Mouse (Mus musculus): ENCODE results near the gene Dcaf6. TPM values are rescaled to one million over a fixed set of nuclear protein-coding genes. Genes with fewer than 3 reads are reported as not detected.

Gene Dcaf6
- 13.9 and 15.2 TPM in 2 replicates for polyA plus RNA-seq (2015; fragmentation: Nextera tagmentation; extraction: Ambion mirVana)

DNA sequence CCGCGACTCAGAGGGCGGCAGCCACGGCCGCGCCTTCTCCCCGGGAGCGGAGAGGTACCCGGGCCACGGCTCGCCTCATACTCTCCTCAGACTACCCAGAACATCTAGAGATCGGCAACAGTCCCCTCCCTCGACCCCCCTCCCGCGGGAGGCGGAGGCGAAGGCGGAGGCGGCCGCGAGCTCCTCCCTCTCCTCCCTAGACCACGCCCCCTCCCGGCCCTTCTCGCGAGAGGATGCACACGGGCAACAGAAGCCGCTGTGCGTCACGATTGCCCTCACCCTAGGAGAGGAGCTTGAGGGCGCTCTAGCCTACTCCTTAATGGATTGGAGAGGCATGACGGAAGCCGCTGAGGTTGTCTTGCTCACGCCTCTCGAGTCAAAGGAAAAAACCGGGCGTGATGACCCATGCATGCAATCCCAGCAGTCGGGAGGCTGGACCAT is at the start of gene Dcaf6, which contains the start of gene Mpc2:
Gene Dcaf6 (minus strand): TSS at position 116 of the 441 bp plus-strand sequence.
Gene Mpc2 (plus strand): TSS at position 278 of the 441 bp plus-strand sequence.
- ATAC-seq (replicated peaks) = peak; percentile 96
- no peaks in the 10 kb centered on the region for H3K9me3 ChIP-seq
- whole genome bisulfite sequencing = 0% methylated on average over 33 of the region's 37 CpGs

GRCm38 (mm10) chr1:165506303-165506702 is 46.0 kb upstream of the Dcaf6 start:
- Histone ChIP-seq H3K27me3 (no peaks in the 10 kb centered on the region), H3K4me1 (no peaks in the 10 kb centered on the region), H3K9me3 (no peaks in the 10 kb centered on the region), H3K4me2 (replicated peaks) (no peak overlapping the region), H3K9ac (replicated peaks) (no peak overlapping the region), H3K4me3 (no peak overlapping the region), H3K27ac (replicated peaks) (no peak overlapping the region), H3K36me3 (no peaks in the 10 kb centered on the region)
- WGBS = 91% methylated on average over 6 of the region's 6 CpGs
- ATAC-seq (replicated peaks) = no peak

More for the DNA sequence above, at the start of gene Dcaf6, which contains the start of gene Mpc2:
- H3K27ac ChIP-seq (replicated peaks) = peak within 1 kb of the TSS; percentile 98
- H3K9ac ChIP-seq (replicated peaks) = peak within 1 kb of the TSS; percentile 74
- peaks cover 15% of the 10 kb centered on the region for H3K4me1 ChIP-seq
- H3K36me3 ChIP-seq = no peaks in the 10 kb centered on the region
- no peaks in the 10 kb centered on the region for H3K27me3 ChIP-seq
- H3K4me3 ChIP-seq = peak within 1 kb of the TSS; percentile 76
- H3K4me2 ChIP-seq (replicated peaks) = peak within 1 kb of the TSS; percentile 80

GRCm38 (mm10) chr1:165503307-165504024 is 43.2 kb upstream of the Dcaf6 start:
- H3K36me3 ChIP-seq = no peaks in the 10 kb centered on the region
- no peak overlapping the region for H3K4me3 ChIP-seq
- H3K27me3 ChIP-seq = no peaks in the 10 kb centered on the region
- no peaks in the 10 kb centered on the region for H3K4me1 ChIP-seq
- H3K27ac ChIP-seq (replicated peaks) = no peak overlapping the region
- no peaks in the 10 kb centered on the region for H3K9me3 ChIP-seq
- H3K9ac ChIP-seq (replicated peaks) = no peak overlapping the region
- WGBS = 73% methylated on average over 10 of the region's 10 CpGs
- no peak overlapping the region for H3K4me2 ChIP-seq (replicated peaks)
- no peak for ATAC-seq (replicated peaks)

GRCm38 (mm10) chr1:165498856-165499255 is 38.6 kb upstream of the Dcaf6 start:
- H3K36me3 ChIP-seq = no peaks in the 10 kb centered on the region
- WGBS = 16% methylated on average over 3 of the region's 3 CpGs
- no peak for ATAC-seq (replicated peaks)

GRCm38 (mm10) chr1:165489197-165489596 is 28.9 kb upstream of the Dcaf6 start:
- 0 out of 2 replicates have a peak, but pooled peaks cover 5% of the 10 kb centered on the region for H3K36me3 ChIP-seq
- H3K9ac ChIP-seq (replicated peaks) = no peak overlapping the region
- WGBS = 85% methylated on average over 4 of the region's 4 CpGs
- no peak for ATAC-seq (replicated peaks)
- no peaks in the 10 kb centered on the region for H3K27me3 ChIP-seq
- no peak overlapping the region for H3K27ac ChIP-seq (replicated peaks)
- H3K4me1 ChIP-seq = no peaks in the 10 kb centered on the region
- H3K4me2 ChIP-seq (replicated peaks) = no peak overlapping the region
- H3K9me3 ChIP-seq = no peaks in the 10 kb centered on the region
- no peak overlapping the region for H3K4me3 ChIP-seq

More at GRCm38 (mm10) chr1:165498856-165499255, 38.6 kb upstream of the Dcaf6 start:
- H3K4me1 ChIP-seq = no peaks in the 10 kb centered on the region
- no peak overlapping the region for H3K4me3 ChIP-seq
- no peak overlapping the region for H3K4me2 ChIP-seq (replicated peaks)
- H3K27ac ChIP-seq (replicated peaks) = no peak overlapping the region
- no peak overlapping the region for H3K9ac ChIP-seq (replicated peaks)
- no peaks in the 10 kb centered on the region for H3K27me3 ChIP-seq
- H3K9me3 ChIP-seq = no peaks in the 10 kb centered on the region

DNA sequence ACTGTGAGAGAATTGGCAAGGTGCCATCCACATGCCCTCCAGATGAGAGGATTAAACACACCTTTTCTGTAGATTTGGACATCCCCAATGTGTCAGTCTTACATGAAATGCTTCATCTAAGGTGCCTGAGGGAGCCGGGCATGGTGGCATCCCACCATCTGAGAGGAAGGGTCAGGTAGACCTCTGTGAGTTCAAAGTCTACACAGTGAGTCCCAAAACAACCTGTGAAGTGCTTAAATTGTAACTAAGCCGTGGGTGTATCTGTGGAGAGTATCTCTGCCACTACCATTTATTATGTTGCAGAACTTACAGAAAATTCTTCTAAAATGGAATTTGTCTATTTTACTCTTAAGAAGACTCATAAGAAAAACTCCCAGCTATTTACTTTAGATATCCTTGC is 25.8 kb upstream of the Dcaf6 start:
- 84% methylated on average over 2 of the region's 2 CpGs for WGBS
- H3K4me1 ChIP-seq = no peaks in the 10 kb centered on the region
- no peak for ATAC-seq (replicated peaks)
- no peaks in the 10 kb centered on the region for H3K27me3 ChIP-seq
- H3K9ac ChIP-seq (replicated peaks) = no peak overlapping the region
- no peak overlapping the region for H3K4me3 ChIP-seq
- H3K4me2 ChIP-seq (replicated peaks) = no peak overlapping the region
- H3K27ac ChIP-seq (replicated peaks) = no peak overlapping the region
- H3K36me3 ChIP-seq = peaks cover 10% of the 10 kb centered on the region; the same call in 1 of the 2 replicates
- H3K9me3 ChIP-seq = no peaks in the 10 kb centered on the region

DNA sequence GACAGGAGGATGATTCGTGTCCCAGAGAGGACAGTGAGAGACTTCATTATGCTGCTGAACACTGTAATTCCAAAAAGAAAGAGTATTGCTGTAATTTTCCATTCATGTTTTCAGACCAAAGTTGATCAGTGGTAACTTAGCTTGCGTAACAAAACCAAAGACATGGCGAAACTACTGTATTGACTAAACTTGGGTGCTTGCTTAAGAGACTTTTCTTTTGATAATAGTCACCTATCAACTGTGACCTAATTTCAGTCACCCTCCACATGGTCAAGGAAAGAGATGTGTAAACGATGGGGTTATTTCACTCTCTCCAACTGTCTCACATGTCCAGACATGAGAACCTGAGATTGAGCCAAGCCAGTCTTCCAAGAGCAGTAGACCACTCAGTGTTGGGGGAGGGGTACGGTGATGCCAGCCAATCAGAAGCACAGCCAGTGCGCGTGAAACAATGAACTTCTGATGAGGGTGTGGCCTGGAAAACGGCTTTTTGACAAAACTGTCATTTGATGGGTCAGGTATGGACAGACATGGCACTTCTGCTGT is 24.5 kb upstream of the Dcaf6 start, which contains the start of gene Adcy10:
Gene Adcy10 (plus strand): TSS at position 496 of the 546 bp plus-strand sequence.
- H3K9ac ChIP-seq (replicated peaks) = no peak within 1 kb of the TSS
- H3K4me1 ChIP-seq = no peaks in the 10 kb centered on the region
- 95% methylated on average over 8 of the region's 8 CpGs for WGBS
- H3K27me3 ChIP-seq = no peaks in the 10 kb centered on the region
- ATAC-seq (replicated peaks) = no peak
- no peaks in the 10 kb centered on the region for H3K9me3 ChIP-seq
- H3K4me3 ChIP-seq = no peak within 1 kb of the TSS
- H3K36me3 ChIP-seq = peaks cover 20% of the 10 kb centered on the region; the same call in 1 of the 2 replicates
- no peak within 1 kb of the TSS for H3K4me2 ChIP-seq (replicated peaks)
- H3K27ac ChIP-seq (replicated peaks) = no peak within 1 kb of the TSS

GRCm38 (mm10) chr1:165471490-165471889 is 11.2 kb upstream of the Dcaf6 start:
- H3K27ac ChIP-seq (replicated peaks) = no peak overlapping the region
- 79% methylated on average over 1 of the region's 1 CpGs for WGBS
- no peaks in the 10 kb centered on the region for H3K4me1 ChIP-seq
- H3K9ac ChIP-seq (replicated peaks) = no peak overlapping the region
- H3K36me3 ChIP-seq = no peaks in the 10 kb centered on the region
- ATAC-seq (replicated peaks) = no peak
- no peaks in the 10 kb centered on the region for H3K27me3 ChIP-seq
- no peak overlapping the region for H3K4me3 ChIP-seq
- no peaks in the 10 kb centered on the region for H3K9me3 ChIP-seq
- no peak overlapping the region for H3K4me2 ChIP-seq (replicated peaks)

- Histone ChIP-seq H3K27me3 (no peaks in the 10 kb centered on the region), H3K36me3 (no peaks in the 10 kb centered on the region), H3K4me3 (no peak overlapping the region), H3K4me2 (replicated peaks) (no peak overlapping the region), H3K9ac (replicated peaks) (no peak overlapping the region), H3K9me3 (no peaks in the 10 kb centered on the region), H3K27ac (replicated peaks) (no peak overlapping the region), H3K4me1 (no peaks in the 10 kb centered on the region)
- ATAC-seq (replicated peaks) = no peak
These were observed 9.4 kb upstream of the Dcaf6 start for GRCm38 (mm10) chr1:165469717-165470116.

DNA sequence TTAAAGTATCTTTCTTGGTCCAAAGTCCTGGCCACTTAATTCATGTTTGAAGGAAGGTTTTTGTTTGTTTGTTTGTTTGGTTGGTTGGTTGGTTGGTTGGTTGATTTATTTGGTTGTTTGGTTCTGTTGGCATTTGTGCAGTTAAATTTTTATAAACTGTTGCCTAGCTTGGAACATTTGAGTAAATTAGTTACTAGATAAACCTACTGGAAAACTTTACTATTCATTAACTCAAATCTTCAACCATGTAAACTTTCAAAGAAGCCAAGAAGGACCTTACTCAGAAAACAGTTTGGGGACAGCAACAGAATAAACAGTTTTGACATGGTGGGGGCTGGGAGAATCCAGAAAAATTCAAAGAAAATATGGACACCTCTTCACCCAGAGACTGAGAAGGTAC is 8.7 kb upstream of the Dcaf6 start:
- H3K4me1 ChIP-seq = no peaks in the 10 kb centered on the region
- H3K36me3 ChIP-seq = no peaks in the 10 kb centered on the region
- no peak overlapping the region for H3K27ac ChIP-seq (replicated peaks)
- no peak for ATAC-seq (replicated peaks)
- no peaks in the 10 kb centered on the region for H3K9me3 ChIP-seq
- no peak overlapping the region for H3K4me2 ChIP-seq (replicated peaks)
- no peaks in the 10 kb centered on the region for H3K27me3 ChIP-seq
- no peak overlapping the region for H3K9ac ChIP-seq (replicated peaks)
- no peak overlapping the region for H3K4me3 ChIP-seq

DNA sequence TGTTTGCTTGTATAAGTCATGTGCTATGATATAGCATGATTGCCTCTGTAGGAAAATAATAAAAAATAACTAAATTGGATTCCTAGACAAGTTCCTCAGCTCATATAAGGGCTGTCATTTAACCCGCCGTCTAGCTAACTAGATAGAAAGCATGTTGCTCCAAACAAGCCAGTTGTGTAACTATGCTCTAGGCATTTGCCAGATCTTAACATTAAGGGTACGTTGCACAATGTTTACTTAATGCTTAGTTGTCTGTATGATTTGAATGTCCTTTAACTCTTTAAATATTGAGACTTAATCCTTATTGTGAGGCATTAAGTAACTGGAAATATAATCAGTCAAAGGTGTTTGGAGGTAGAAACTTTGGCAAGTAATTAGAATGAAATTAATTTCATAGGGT is 4.3 kb upstream of the Dcaf6 start:
- 92% methylated on average over 3 of the region's 3 CpGs for WGBS
- no peak for ATAC-seq (replicated peaks)
- H3K27ac ChIP-seq (replicated peaks) = no peak overlapping the region
- H3K36me3 ChIP-seq = no peaks in the 10 kb centered on the region
- H3K4me2 ChIP-seq (replicated peaks) = no peak overlapping the region
- no peak overlapping the region for H3K4me3 ChIP-seq
- peaks cover 7% of the 10 kb centered on the region for H3K4me1 ChIP-seq
- H3K9me3 ChIP-seq = no peaks in the 10 kb centered on the region
- no peaks in the 10 kb centered on the region for H3K27me3 ChIP-seq
- H3K9ac ChIP-seq (replicated peaks) = no peak overlapping the region

GRCm38 (mm10) chr1:165462861-165463260 is 2.6 kb upstream of the Dcaf6 start:
- H3K9me3 ChIP-seq = no peaks in the 10 kb centered on the region
- no peak overlapping the region for H3K9ac ChIP-seq (replicated peaks)
- no peaks in the 10 kb centered on the region for H3K27me3 ChIP-seq
- H3K4me1 ChIP-seq = peaks cover 15% of the 10 kb centered on the region
- H3K4me2 ChIP-seq (replicated peaks) = no peak overlapping the region
- ATAC-seq (replicated peaks) = no peak
- no peak overlapping the region for H3K27ac ChIP-seq (replicated peaks)
- no peak overlapping the region for H3K4me3 ChIP-seq
- WGBS = 74% methylated on average over 1 of the region's 1 CpGs
- no peaks in the 10 kb centered on the region for H3K36me3 ChIP-seq
